Mouse (Mus musculus): ENCODE measurements around the gene Necap2.

- TF ChIP-seq MAFK (IDR thresholded peaks at IDR 0.05; ENCODE audit: insufficient read depth, low read depth, low read length) (no peak), ZC3H11A (IDR thresholded peaks at IDR 0.05; ENCODE audit: borderline replicate concordance, low read depth, low read length) (no peak), CHD2 (IDR thresholded peaks at IDR 0.05; ENCODE audit: low read depth, low read length) (no peak), HCFC1 (IDR thresholded peaks at IDR 0.05; ENCODE audit: borderline replicate concordance, insufficient read depth, low read length) (no peak), ZNF384 (IDR thresholded peaks at IDR 0.05; ENCODE audit: low read depth, low read length) (no peak)
These were observed 23.1 kb upstream of the Necap2 start for GRCm38 (mm10) chr4:141101291-141101690.
